Mouse (Mus musculus) ovary, adult 18-20 months (tissue): ENCODE results near the gene Wfdc17.

Source experiments
- DNase-seq: peaks from one replicate; pipeline ENCODE4 v3.0.0; 2022; ENCODE audit warnings: low spot score, mixed read lengths

The Wfdc17 gene

DNA sequence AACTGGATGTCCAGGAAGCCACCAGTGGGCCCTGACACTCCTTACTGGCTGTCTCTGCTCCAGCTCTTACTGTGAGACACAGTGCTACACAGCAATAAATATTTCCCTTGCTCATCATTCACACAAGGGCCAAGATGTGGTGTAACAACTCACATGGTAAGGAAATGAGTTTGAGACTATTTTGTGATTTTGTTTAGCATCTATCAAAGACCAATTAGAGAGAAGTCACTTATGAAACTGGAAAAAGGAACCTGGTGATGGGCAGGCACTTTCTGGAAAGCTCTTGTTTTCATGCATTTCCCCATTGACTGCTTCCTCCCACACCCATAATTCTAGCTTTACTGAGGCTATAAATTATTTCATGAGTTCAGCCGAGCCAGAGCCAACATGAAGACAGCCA lies at the start of gene Wfdc17:
Wfdc17 (plus strand) TSS at position 287 of the 400 bp plus-strand sequence.
- no peak for DNase-seq

DNA sequence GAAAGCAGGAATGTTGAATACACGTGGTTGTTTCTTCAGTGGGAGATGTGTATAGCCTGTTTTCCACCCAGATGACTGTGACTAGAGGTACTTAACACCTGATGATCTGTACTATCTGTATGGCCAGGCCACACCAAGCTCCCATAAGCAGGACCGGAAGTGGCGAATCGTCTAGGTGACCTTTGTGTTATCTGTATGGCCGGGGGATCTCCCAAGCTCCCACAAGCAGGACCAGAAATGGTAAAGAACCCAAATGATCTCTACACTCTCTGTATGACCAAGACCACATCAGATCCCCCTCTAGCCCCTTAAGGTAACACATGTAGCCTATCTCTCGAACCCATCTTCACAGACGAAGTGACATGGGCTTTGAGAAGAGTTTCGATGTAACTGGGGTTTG lies 49.2 kb upstream of the Wfdc17 start:
- no peak for DNase-seq

DNA sequence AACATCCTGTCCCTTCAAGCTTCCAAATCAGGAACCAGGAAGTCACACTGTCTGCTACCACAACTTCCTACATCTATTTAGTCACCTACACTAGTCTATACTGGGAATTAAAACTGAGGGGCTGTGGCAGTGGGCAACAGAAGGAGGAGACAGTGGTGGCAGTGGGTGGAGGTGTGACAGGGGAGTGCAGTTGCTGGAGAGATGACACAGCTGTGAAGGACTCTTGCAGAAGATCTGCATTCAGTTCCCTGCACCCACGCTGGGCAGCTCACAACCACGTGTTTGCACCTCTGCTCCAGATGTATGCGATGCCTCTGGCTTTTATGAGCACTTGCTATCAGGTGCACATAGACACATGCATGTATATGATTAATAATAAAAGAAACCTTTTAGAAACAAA lies 46.3 kb upstream of the Wfdc17 start:
- no peak for DNase-seq

DNA sequence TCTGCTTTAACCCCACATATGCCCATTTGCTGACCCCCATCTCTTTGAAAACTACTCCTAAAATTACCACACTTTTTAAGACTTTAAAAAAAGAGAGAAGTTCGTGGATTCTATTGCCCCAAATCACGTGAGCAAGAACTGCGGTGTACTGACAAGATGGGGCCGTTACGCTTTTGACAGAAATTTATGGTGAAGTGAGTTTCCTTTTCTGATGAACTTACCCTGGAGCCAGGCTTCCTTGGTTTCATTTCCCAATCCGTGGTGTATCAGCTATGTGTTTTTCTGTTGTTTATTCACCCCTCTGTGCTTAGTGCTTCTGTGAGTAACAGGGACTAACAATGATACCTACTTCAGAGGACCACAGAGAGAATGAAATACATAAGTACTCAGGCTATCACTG lies 45.0 kb upstream of the Wfdc17 start:
- no peak for DNase-seq

DNA sequence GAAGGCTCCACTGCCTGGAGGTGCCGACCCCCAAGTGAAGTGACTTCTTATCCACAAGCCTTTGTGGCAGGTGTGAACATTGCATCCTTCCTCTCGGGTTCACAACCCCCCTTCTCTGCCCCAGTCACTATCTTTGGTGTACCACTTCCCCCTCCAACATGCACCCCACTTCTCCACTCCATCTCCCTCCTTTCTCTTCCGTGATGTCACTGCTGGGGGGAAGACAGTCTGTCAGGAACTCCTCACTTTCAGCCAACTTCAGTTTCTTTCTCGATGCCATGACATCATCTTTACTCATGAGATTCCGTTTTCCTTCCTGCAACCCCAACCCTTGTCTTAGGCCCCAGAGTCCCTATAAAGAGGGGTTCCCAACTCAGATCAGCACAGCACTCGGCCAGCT lies 41.6 kb upstream of the Wfdc17 start, which contains the start of gene Ccl4:
Ccl4 (plus strand) TSS at position 381 of the 400 bp plus-strand sequence.
- DNase-seq: no peak

DNA sequence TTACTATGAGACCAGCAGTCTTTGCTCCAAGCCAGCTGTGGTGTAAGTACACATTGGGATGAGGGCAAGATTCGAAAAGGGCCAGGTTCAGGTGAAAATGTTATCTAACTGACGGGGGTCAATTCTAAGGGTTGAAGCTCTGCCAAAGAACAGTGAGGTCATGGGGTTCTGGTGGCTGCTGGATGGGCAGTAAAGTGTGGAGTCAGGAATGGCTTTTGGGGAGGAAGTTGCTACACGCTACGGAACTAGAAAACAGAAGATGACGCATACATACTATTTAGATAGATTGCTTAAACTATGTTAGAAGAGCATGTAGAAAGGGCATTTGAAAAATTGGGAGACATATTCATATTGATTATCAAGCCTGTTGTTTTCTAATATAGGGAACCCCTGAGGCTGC lies 40.3 kb upstream of the Wfdc17 start:
- no peak for DNase-seq

DNA sequence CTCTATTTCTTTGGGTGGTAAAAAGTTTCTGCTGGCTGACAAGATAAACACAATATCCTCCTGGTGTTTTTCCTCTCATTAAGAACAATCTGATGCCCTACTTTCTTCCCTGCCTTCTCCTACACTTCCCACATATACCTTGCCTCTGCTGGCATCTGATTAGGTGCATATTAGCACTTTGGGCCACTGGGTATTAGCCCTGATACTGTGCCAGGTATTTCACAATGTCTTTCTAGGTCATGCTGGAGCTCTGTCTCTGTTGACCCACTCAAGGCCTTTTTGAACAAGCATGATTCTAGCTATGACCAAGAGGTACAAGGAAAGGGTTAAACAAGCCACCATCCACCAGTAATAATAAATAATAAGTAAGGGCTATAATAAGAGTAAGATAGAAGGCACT lies 32.0 kb upstream of the Wfdc17 start:
- no peak for DNase-seq

DNA sequence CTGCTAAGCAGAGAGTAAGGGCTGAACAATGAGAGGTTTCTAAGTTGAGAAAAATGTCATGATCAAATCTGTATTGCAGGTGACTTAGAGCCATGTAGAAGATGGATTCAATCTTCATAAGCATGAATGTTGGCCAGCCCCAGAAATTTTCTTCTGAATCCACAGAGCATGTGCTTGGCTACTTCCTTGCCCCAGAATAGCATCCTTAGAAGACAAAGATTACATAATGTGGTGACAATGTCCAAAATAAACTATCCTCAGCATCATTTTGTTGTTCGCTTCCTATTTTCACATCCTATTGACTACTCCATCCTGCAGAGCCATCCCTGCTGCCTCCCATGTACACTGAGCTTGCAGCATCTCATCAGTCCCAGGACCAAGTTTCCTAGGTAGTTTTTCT lies 28.1 kb upstream of the Wfdc17 start:
- no peak for DNase-seq

DNA sequence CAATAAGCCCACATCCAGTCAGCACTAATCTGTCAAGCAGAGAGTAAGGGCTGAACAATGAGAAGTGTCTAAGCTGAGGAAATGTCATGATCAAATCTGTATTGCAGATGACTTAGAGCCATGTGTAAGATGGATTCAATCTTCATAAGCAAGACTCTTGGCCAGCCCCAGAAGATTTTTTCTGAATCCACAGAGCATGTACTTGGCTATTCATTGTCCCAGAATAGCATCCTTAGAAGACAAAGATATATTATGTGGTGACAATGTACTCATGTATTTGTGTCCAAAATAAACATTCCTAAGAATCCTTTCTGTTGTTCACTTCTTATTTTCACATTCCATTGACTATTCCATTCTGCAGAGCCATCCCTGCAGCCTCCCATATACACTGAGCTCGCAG lies 13.9 kb upstream of the Wfdc17 start:
- DNase-seq: no peak

DNA sequence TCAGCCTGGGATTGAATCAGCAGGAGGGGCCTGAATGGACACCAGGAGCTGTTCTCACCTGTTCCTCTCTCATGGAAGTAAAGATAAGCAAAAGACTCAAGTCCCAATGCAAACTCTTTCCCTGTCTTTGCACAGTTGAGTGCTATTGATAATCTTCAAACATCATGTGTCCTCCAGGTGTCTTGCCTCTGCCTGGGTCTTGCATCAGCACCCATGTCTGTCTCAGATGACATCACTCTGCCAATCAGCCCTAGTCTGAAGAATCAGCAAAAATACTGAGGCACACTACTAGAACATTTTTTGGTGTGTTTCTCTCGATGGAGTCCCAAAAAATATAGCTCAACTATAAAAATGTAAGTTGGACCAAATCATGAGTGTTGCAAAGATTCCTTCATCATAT lies 11.8 kb upstream of the Wfdc17 start:
- no peak for DNase-seq

DNA sequence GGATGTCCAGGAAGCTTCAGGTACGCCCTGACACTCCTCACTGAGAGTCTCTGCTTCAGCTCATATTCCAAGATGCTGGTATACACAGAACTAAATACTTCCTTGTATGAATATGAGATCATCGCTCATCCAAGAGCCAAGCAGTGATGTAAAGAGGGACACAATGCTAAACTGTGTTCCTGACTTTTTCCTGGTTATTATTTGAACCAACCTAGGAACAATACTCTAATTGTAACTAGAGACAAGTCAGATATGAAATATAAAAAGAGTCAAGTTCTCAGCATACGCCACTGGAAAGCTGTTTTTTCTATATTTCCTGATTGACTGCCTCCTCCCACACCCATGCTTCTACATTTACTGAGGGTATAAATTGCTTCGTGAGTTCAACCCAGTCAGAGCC lies 4.9 kb downstream of the Wfdc17 start, which contains the start of gene Wfdc18:
Wfdc18 (plus strand) TSS at position 301 of the 400 bp plus-strand sequence.
- no peak for DNase-seq

DNA sequence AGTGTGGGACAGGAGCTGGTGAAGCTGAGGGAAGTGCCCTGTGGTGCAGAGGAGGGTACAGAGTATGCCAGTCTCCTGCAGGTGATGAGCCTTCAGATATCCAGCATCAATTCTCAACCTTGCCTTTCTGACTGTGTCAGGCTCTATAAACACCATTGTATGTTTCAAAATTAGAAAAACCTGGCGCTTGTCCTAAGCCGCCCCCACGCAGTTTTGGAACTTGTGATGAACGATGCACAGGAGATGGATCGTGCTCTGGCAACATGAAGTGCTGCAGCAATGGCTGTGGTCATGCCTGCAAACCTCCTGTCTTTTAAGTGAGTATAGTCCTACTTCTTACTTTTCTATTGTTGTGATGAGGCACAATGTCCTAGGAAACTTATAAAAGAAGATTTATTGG lies 5.9 kb downstream of the Wfdc17 start:
- DNase-seq: no peak

DNA sequence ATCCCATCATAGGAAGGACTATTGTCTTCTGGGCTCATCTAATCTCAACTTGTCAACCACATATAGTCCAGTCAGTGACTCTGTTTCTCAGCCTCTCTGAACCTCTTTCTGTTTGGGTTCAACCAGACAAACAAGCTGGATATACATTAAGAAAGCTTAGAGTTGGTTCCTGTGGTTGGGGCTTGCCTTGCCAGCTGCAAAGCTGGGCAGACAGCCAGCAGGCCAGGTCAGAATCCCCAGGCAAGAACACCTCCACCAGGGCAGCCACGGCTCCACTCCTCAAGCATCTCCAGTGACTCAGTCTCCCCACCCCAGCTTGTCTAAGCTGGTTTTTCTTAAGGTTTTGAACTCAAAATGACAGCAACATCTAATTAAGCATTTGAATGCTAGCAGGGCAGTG lies 8.9 kb downstream of the Wfdc17 start:
- DNase-seq: no peak

DNA sequence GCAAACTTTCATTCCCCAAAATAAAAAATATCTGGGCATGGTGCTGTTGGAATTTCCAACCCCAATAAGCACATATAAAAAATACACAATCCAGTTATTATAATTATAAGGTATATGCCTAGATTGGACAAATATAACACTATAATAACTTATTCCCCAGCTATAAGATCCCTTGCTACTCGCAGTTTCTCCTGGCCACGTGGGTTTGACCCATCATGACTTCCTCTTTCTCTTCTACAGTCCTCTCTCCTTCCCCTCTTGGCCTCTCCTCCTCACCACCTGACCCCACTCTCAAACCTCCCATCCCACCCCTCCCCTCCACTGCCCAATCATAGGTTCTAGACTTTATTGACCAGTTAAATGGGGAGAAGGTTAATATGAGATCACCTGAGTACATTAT lies 10.1 kb downstream of the Wfdc17 start:
- DNase-seq: no peak

DNA sequence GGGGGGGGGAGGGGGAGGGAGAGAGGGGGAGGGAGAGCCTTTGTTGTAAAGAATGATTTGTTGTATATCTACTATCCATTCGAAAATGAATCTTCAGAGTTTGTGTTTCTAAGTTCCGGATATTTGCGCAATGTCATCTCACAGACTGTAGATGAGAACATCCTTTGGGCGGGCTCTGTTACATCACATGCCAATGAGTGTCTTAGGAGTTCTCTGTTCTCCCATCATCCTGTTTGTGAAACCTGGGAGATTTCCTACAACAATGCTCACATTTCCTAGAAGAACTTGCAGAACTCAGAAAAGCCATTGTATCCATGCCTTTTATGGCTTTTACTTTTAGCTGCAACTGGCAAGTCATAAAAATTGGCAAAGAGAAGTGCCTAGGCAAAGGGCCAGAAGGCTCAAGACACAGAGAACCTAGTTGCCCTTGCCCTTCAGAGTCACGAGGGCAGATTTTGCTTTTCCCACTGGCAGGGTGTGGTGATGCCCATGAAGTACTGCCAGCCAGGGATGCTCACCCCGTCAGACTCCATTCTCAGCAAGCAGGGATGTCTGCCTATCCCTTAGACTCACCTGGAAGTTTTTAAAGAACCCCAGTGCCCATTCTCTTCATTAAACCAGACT lies 13.4 kb downstream of the Wfdc17 start:
- no peak for DNase-seq

DNA sequence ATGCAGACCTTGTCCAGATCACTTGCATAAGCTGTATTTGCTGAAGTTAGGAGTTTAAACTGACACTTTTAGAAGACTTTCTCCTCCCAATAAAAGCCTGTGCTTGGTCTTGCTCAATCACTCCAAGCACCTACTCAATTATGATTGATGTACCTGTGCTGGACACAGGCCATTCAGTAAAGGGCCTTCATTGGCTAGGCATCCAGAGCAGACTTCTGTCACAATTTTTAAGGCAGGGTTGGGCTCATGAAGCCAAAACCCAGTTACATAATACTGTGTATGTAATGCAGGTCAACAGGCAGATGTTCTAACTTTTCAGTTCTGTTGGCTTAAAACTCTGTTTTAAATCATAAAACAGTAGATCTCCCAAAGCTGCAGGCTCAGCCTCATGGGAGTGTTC lies 17.0 kb downstream of the Wfdc17 start:
- DNase-seq: no peak

DNA sequence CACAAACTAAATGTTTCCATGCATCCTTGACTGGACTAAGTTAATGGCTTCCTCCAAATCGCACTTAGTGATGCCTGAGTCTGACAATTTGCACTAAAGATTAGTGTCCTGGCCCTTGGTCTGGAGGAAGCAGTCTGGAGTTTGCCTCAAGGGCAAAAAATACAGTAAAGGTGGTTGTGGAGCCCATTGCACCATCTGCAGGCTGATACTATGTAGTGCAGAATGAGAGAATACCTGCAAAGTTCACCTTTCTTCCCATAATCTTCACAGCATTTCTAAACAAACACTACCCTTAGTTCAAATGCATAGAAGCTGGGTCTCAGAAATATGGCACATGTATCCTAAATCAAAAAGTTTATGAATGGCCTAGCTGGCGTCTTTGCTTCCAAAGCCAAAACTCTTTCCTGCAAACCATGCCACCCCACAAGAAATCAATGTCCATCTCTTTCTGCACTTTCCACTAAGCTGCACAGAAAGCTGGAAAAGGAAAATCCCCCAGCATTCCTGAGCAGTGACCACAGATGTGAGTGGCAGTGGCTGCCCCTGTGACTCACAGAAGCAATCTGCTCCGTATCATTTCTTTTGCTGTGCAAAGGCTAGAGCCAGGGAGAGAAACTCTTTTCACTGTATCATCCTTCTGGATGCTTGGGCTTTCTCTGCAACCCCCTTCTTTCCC lies 25.1 kb downstream of the Wfdc17 start:
- no peak for DNase-seq

DNA sequence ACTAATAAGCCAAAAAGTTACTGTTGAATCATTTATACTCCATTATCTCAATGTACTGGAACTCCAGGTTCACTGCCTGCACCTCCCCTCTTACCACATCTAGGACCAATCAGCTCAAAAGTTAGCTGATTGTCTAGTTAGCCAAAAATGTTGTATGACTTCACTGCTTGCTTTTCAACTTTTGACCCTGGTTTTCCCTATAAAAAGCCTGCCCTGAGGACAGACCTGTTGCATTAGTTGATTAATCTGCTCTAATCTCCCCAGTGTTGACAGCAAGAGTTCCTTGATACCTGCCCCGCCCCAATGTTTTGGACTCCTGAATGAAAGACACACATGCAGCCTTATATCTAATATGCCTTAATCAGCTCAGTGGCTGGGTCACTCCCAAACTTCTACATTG lies 27.3 kb downstream of the Wfdc17 start:
- DNase-seq: no peak

DNA sequence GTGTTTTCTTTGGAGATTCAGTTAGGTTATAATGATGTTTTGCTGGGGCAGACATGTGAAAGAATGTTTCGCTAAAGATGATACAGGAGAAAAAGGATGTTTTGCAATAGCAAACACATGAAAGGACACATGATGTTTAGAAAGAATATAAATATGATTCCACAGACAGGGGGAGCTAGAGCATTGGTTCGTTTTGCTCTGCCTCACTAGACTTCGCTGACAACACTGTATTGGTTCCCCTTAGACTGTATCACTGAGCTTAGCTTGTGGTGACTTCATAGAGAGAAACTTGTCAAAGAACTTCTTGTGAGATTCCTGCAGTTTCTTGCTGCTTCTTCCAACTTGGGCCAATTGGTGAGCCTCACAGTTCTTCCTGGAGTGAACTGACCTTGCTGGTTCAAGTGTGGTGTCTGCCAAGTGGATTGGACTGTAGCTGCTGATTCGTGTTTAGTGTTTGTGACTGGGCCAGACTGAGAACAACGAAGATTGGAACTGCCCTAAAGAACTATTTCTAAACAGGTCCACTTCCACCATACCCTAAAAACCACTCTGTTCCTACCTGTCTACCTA lies 29.4 kb downstream of the Wfdc17 start:
- no peak for DNase-seq

DNA sequence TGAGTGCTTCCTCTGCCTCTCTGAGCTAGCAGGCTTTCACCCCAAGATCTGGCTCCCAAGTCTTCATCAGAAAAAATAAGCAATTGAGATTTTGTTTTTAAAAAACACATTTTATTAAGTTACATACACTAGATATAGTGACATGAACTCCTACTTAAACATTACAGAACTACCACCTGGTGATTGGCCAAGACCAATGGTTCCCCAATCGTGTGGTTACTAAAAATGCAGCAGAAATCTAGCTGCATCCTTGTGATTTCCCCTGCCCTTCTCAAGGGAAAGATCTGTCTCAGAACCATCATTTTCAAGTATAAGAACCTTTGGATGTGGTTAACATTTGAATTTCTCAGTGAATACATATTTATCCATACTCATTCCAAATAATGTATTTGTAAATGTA lies 30.4 kb downstream of the Wfdc17 start:
- no peak for DNase-seq

DNA sequence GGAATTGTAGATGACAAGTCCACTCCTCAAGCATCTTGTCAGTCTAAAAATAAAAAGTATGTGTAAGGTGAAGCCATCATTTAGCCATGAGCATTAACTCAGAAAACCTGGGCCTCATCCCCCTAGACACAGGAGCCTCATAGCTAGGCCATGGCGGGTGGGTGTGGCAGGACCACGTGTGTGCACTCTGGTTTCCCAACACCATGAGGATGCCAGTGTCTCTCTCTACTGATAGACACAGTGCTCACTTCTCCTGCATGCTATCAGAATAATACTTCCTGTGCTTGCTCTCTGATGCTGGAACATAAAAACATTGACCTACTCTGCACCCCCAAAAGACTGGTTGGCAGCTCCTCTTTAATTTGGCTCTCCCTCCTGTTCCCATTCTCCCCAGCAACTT lies 32.1 kb downstream of the Wfdc17 start:
- DNase-seq: no peak

DNA sequence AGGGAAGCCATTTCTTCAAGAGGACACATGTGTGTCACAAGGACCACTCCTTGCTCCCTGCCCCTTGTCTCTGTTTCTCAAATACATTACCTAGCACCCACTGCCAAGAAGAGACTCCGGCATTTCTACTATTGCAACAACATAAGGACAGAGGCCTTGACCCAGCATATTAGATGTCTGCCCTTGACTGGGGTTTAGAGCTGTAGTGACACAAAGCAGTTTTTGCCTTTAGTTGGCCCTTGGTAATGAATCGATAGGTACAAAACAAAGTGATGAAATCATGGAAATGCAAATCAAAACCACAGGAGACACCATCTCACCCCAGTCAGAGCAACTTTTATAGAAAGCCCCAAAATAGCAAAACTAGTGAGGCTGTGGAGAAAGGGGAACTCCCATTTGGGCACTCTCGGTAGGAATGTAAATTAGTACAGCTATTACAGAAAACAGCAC lies 33.3 kb downstream of the Wfdc17 start:
- no peak for DNase-seq

DNA sequence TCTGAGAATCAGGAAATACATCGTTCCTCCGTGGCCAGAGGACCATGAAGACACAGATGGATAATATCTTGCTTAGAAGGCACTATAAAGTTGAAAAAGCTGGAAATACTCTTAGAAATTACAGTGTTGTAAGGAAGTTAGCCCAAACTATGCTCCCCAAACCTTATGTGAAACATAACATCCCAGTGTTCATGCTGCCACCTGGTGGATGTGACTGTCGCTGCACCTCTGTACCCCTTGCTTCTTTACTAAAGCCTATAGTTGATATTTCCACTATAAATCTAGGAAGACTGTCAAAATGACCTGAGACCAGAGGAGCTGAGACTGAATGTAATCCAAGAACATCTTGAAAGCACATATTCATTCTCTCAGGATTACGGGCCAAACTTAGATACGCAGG lies 35.5 kb downstream of the Wfdc17 start:
- DNase-seq: no peak
